Mouse (Mus musculus): Measurements from ENCODE around the gene Gm10160.
"Not testable (repeated sequence)": the region's sequence is repeated elsewhere in the genome, so short reads cannot be mapped to it uniquely, and the experiment has no call there.

The Gm10160 gene

GRCm38 (mm10) chr7:81858968-81859721 is 3.6 kb upstream of the Gm10160 start, which contains the start of gene Tm6sf1:
Tm6sf1 (plus strand) TSS chr7:81859001.
- DNase-seq (ENCODE audit: extremely low read depth, low read depth), result no peak

GRCm38 (mm10) chr7:81858236-81858635 is 2.6 kb upstream of the Gm10160 start:
- no peak for DNase-seq (ENCODE audit: extremely low read depth, low read depth)

- DNase-seq (ENCODE audit: extremely low read depth, low read depth), result no peak
Observed at GRCm38 (mm10) chr7:81856221-81856620, 627 bp upstream of the Gm10160 start.

DNA sequence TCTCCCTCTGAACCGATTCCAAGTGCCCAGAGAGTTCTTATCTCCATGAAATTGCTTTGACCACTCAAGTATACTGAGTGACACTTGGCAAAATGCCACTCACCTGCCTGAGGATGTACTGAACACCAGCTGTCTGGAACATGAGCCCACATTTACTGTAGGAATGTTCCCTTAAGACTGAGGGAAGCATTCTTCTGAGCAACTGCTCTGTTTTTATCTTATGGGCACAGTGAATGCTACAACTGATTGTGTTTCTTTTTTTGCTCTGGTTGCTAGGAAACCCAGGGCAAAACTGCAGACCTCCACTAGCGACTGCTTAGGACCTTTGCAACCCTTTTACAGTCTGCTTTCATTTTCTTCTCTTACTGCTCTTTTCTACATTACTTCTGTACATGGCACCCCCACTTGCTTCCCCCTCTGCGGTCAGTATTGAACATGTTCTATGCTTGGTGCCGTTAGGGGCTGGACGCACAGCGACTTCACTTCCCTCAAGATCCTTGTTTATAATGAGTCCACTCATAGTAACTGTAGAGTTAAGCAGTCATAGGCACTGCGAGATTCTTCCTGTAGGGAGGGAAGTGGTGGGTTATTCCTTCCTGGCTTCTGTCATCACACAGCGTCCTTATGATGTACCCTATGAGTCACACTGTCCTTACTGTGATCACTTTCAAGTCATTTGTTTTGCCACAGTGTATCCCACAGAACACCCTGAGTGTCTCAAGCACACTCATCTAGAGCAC is 856 bp downstream of the Gm10160 start:
- no peak for DNase-seq (ENCODE audit: extremely low read depth, low read depth)

GRCm38 (mm10) chr7:81851706-81852105 is 3.9 kb downstream of the Gm10160 start:
- no peak for DNase-seq (ENCODE audit: extremely low read depth, low read depth)

GRCm38 (mm10) chr7:81850171-81850570 is 5.4 kb downstream of the Gm10160 start:
- no peak for DNase-seq (ENCODE audit: extremely low read depth, low read depth)

DNA sequence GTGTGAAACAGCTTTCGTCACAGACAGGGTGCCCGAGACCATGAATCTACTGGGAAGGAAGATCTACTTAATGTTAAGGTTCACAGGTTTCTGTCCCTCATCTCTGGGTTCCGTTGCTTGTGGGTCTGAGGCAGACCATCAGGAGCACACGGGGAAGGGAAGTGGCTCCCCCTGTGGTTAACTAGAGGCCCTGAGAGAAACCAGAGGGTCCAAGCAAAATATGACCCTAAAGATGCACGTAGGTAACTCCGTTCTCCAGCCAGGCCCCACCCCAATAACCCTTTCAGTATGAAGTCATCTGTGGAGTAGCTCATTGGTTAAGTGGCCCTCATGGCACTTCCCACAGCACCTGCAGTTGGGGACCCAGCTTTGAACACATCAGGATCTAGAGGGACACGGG is 6.0 kb downstream of the Gm10160 start:
- DNase-seq (ENCODE audit: extremely low read depth, low read depth), result no peak

DNA sequence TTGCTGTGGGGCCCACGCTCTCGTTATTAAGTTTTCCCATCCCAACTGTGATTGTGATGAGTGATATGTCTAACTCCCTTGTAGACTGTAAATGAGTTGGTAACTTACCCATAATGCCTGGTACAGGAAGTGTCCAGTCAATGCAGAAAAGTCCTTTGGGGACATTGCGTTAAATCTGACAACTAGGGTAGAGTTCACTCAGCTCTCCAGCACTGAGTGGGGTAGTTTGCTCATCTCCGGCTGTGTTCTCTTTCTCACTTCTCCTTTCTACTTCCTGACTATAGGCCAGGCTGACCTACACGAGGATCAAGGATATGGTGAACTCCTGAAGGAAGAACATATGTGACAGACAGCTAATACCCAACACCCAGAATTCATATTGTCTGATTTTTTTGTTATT is 6.4 kb downstream of the Gm10160 start:
- no peak for DNase-seq (ENCODE audit: extremely low read depth, low read depth)

- no peak for DNase-seq (ENCODE audit: extremely low read depth, low read depth)
Observed at GRCm38 (mm10) chr7:81847777-81848176, 7.8 kb downstream of the Gm10160 start.

- DNase-seq (ENCODE audit: extremely low read depth, low read depth), result no peak
Observed at GRCm38 (mm10) chr7:81847010-81847409, 8.6 kb downstream of the Gm10160 start.

DNA sequence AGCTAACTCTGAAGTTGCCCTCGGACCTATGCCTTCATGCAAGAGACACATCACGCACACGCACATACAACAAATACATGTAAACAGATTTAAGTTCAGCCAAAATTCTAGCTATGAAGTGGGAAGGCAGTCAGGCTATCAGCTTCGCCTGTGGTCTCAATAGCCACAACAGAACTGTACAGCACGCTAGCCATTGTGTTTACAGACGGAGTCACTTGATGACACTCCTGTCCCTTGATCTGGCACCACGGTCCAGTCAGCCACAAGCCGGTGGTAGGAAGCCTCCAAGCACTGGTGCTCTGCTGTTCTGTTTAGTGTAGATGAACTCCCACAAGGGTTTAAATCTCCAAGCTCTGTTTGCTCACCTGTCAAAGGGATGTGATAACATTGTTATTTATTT is 9.6 kb downstream of the Gm10160 start:
- no peak for DNase-seq (ENCODE audit: extremely low read depth, low read depth)

DNA sequence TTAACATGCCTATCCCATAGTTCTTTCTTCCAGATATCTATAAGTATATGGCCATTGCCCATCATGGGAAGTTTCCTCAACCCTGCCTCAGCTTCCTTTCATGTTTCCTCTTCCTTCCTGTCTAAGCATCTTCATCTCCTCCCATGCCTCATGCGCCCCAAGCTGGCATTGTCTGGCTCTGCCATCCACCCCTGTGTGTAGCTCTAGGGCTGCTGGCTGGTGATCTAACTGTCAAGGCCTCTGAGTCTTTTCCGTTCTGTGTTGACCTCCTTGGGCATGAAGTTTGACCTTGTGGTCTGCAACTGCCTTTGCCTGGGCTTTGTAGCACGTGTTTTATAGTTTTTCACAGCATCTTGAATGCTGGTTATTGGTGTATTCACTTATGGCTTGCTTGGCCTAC is 10.3 kb downstream of the Gm10160 start:
- DNase-seq (ENCODE audit: extremely low read depth, low read depth), result no peak

GRCm38 (mm10) chr7:81844801-81845200 is 10.8 kb downstream of the Gm10160 start:
- no peak for DNase-seq (ENCODE audit: extremely low read depth, low read depth)

- DNase-seq (ENCODE audit: extremely low read depth, low read depth), result no peak
Observed at GRCm38 (mm10) chr7:81843903-81844302, 11.7 kb downstream of the Gm10160 start.

GRCm38 (mm10) chr7:81842998-81843397 is 12.6 kb downstream of the Gm10160 start:
- no peak for DNase-seq (ENCODE audit: extremely low read depth, low read depth)

- no peak for DNase-seq (ENCODE audit: extremely low read depth, low read depth)
Observed at GRCm38 (mm10) chr7:81842141-81842540, 13.5 kb downstream of the Gm10160 start.

DNA sequence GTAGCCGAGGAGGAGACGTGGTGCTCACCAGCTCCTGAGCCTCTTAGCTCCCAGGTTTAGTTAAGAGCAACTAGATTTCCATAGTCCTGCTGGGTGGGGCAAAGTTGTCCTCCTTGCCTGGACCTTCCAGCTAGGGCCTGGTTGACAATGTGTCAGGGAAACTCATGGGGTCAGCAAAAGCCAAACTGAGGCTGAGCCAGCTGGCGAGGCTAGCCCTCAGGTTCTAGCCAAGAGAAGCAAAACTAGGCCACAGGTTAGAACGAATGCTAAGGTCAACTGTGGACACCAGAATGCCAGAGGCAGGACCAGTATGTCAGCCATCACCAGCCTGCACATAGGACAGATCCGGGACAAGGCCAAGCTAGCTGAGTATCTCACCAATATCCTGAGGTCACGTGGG is 14.2 kb downstream of the Gm10160 start:
- no peak for DNase-seq (ENCODE audit: extremely low read depth, low read depth)

GRCm38 (mm10) chr7:81840661-81841181 is 14.9 kb downstream of the Gm10160 start:
- DNase-seq (ENCODE audit: extremely low read depth, low read depth), result no peak

- DNase-seq (ENCODE audit: extremely low read depth, low read depth), result no peak
Observed at GRCm38 (mm10) chr7:81839746-81840145, 15.8 kb downstream of the Gm10160 start.

DNA sequence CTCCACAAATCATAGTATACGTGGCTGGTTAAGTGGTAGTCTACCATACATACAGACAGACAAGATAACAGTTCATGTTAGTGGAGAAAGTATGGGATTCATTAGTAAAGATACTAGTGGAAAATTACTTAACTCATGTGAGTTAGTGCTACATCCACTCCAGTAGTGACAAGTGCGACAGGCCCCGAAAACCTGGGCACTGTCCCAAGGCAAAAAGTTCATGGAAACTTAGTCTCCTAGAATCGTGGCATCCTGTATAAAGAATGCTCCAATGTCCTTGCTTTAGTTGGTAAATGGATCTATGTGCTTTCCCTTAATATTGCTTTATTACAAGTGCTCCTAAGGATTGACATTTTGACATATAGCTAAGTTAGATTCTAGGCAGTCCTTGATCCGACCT is 17.8 kb downstream of the Gm10160 start:
- not testable (repeated sequence) for DNase-seq (ENCODE audit: extremely low read depth, low read depth)

- no peak for DNase-seq (ENCODE audit: extremely low read depth, low read depth)
Observed at GRCm38 (mm10) chr7:81835430-81835829, 20.2 kb downstream of the Gm10160 start.

DNA sequence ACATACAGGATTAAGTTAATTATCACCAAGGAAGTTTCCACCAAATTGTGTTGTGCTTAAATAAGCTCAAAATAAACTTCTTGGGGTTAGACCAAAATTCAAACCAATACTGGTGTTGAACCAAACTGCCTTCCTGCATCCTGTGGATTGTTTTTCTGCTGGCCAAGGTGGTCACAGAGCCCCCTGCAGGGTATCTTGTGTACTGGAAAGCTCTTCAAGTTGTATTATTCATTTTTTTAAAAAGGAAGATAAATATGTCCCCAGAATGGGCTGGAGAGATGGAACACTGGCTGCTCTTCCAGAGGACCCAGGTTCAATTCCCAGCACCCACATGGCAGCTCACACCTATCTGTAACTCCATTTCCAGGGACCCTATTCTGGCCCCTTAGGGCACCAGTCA is 20.7 kb downstream of the Gm10160 start:
- no peak for DNase-seq (ENCODE audit: extremely low read depth, low read depth)

All from MEL-GATA-1-ER (cell line).